Mouse (Mus musculus) stomach, postnatal 0 days (tissue): ENCODE results near the gene 1110051M20Rik. TPM values are rescaled to one million over a fixed set of nuclear protein-coding genes. Genes with fewer than 3 reads are reported as not detected.
A peak's percentile ranks its signal among the peaks of the same experiment; 100 is the strongest.

Experiments used
- ATAC-seq: fragments of 200-750 bp; cut with Nextera tagmentation; 2 replicates; pipeline ENCODE4 v1.8.0; 2017; ENCODE audit not compliant: low FRiP score, low TSS enrichment
- DNase-seq: peaks from one replicate; pipeline ENCODE4 v3.0.0-alpha.2; 2016; ENCODE audit warnings: low spot score
- H3K27ac ChIP-seq: fragments of 300-500 bp; sonication (generic); replicated peaks from 2 replicates; pipeline ENCODE4 v1.5.1; 2014; ENCODE audit warnings: mild to moderate bottlenecking, control low read depth
- H3K27me3 ChIP-seq: fragments of 300-500 bp; sonication (generic); 2 replicates; pipeline ENCODE4 v1.6.1; 2014; ENCODE audit warnings: low read length; ENCODE audit not compliant: control insufficient read depth, insufficient read depth
- H3K36me3 ChIP-seq: fragments of 300-500 bp; sonication (generic); 2 replicates; pipeline ENCODE4 v1.6.1; 2014; ENCODE audit warnings: low read length, mixed read lengths; ENCODE audit not compliant: control insufficient read depth, insufficient read depth
- H3K4me1 ChIP-seq: fragments of 300-500 bp; sonication (generic); replicated peaks from 2 replicates; pipeline ENCODE4 v1.6.1; 2014; ENCODE audit warnings: antibody characterized with exemption; ENCODE audit not compliant: control insufficient read depth, insufficient read depth
- H3K4me2 ChIP-seq: fragments of 300-500 bp; sonication (generic); replicated peaks from 2 replicates; pipeline ENCODE4 v1.6.1; 2014; ENCODE audit warnings: low read depth, mild to moderate bottlenecking, control low read depth, moderate library complexity
- H3K4me3 ChIP-seq: fragments of 300-500 bp; sonication (generic); 2 replicates; pipeline ENCODE4 v1.5.1; 2014; ENCODE audit warnings: low read depth, low read length, control low read depth
- H3K9ac ChIP-seq: fragments of 300-500 bp; sonication (generic); 2 replicates; pipeline ENCODE4 v1.6.1; 2014; ENCODE audit warnings: mild to moderate bottlenecking, low read length, control low read depth, mixed read lengths
- H3K9me3 ChIP-seq: fragments of 300-500 bp; sonication (generic); 2 replicates; pipeline ENCODE4 v1.6.1; 2016; ENCODE audit warnings: low read length; ENCODE audit not compliant: control insufficient read depth
- CTCF ChIP-seq: IDR thresholded peaks from 2 replicates; pipeline ENCODE4 v1.5.1; 2016; ENCODE audit warnings: antibody characterized with exemption, low read depth, mild to moderate bottlenecking, moderate library complexity
- EP300 ChIP-seq: optimal IDR thresholded peaks from 2 replicates; pipeline ENCODE3; 2016; ENCODE audit warnings: antibody characterized with exemption
- WGBS: fragments of 180-500 bp; shearing (Covaris S2); extraction: QIAGEN DNeasy Blood & Tissue Kit; methylation state at CpG from one replicate; pipeline ENCODE4 v1.1.7; 2014; 5-methylcytosine and 5-hydroxymethylcytosine counted together
- microRNA-seq: library from miRNA; unstranded; fragments of <30 nt; microRNA quantifications from one replicate; pipeline ENCODE4, GENCODE M21; 2016
- polyA plus RNA-seq: library from polyadenylated mRNA; unstranded; fragments of >200 nt; fragmentation: Nextera tagmentation; extraction: Ambion mirVana; gene quantifications from 2 replicates; pipeline ENCODE4 v1.2.1, GENCODE M21; 2015

Gene 1110051M20Rik
- polyA plus RNA-seq, 1 experiment from 2014 or later = 20.3 TPM

- no peaks in the 10 kb centered on the region; the same call in 1 of the 2 replicates for H3K36me3 ChIP-seq
- H3K27me3 ChIP-seq = no peaks in the 10 kb centered on the region
- TF ChIP-seq CTCF = no peak
- TF ChIP-seq EP300 = no peak
- ATAC-seq (peak; percentile 99), DNase-seq (peak; percentile 100)
- H3K9ac ChIP-seq = peak within 1 kb of the TSS; percentile 74
- H3K9me3 ChIP-seq = no peaks in the 10 kb centered on the region
- H3K4me2 ChIP-seq = peak within 1 kb of the TSS; percentile 75
- peak within 1 kb of the TSS; percentile 87 for H3K27ac ChIP-seq
- no peaks in the 10 kb centered on the region for H3K4me1 ChIP-seq
- under 1% methylated on average over 48 of the region's 48 CpGs for WGBS
- peak within 1 kb of the TSS; percentile 55 for H3K4me3 ChIP-seq
These were observed 207.6 kb downstream of the 1110051M20Rik start, which contains the start of gene Ddb2 for GRCm38 (mm10) chr2:91236601-91237510. Gene Ddb2 (minus strand): TSS chr2:91236982.

DNA sequence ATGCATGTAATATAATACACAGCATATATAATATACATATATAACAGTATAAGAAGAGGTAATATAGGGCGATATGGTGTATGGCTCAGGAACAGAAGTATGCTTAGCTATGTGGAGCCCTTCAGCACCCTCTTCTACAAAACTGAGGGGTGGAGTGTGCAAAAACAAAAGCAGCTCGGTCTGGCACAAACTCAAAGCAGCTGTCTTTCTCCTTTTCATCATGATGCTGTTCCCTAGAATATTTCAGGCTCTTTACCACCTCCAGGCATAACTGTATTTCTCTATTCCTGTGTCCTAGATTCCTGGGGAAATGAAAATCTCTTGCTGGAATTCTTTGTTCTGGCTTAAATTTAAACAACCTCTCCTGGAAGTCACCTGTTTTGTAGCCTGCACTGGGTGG lies 214.8 kb downstream of the 1110051M20Rik start:
- ATAC-seq (no peak), DNase-seq (no peak)
- Histone ChIP-seq H3K9ac (no peak overlapping the region), H3K4me2 (no peak overlapping the region), H3K4me1 (no peaks in the 10 kb centered on the region), H3K4me3 (no peak overlapping the region), H3K9me3 (no peaks in the 10 kb centered on the region), H3K27ac (no peak overlapping the region), H3K27me3 (no peaks in the 10 kb centered on the region), H3K36me3 (no peaks in the 10 kb centered on the region; the same call in 1 of the 2 replicates)
- TF ChIP-seq EP300 (no peak), CTCF (no peak)
- WGBS = 87% methylated on average over 2 of the region's 2 CpGs

Small RNAs within 50 kb of the gene (microRNA-seq; reads per million reads assigned to microRNA genes)
- gene Gm22071 = not detected

Other genes starting within 250 kb of the 1110051M20Rik start
- 1.8 and 2.2 TPM in 2 replicates for gene Nr1h3, start 241.9 kb downstream of the 1110051M20Rik start, polyA plus RNA-seq
- 11.6 and 13.5 TPM in 2 replicates for gene Acp2, start 241.8 kb downstream of the 1110051M20Rik start, polyA plus RNA-seq
- gene Ddb2, start 207.7 kb downstream of the 1110051M20Rik start, polyA plus RNA-seq = 11.0 and 12.5 TPM in 2 replicates
- gene Pacsin3, start 188.8 kb downstream of the 1110051M20Rik start, polyA plus RNA-seq = 46.2 and 52.2 TPM in 2 replicates
- 46.7 and 48.1 TPM in 2 replicates for gene Arfgap2, start 179.7 kb downstream of the 1110051M20Rik start, polyA plus RNA-seq
- gene Lrp4, start 12.8 kb upstream of the 1110051M20Rik start, polyA plus RNA-seq = 3.0 and 3.4 TPM in 2 replicates
- gene Ckap5, start 82.1 kb upstream of the 1110051M20Rik start, polyA plus RNA-seq = 19.4 and 30.8 TPM in 2 replicates
- 3.3 and 4.7 TPM in 2 replicates for gene F2, start 191.7 kb upstream of the 1110051M20Rik start, polyA plus RNA-seq
- 3.7 and 4.2 TPM in 2 replicates for gene Zfp408, start 205.1 kb upstream of the 1110051M20Rik start, polyA plus RNA-seq
- 98.9 and 105 TPM in 2 replicates for gene Arhgap1, start 205.2 kb upstream of the 1110051M20Rik start, polyA plus RNA-seq